14 mouse cellular contexts compared by ENCODE assay signal in the genomic region with DNA sequence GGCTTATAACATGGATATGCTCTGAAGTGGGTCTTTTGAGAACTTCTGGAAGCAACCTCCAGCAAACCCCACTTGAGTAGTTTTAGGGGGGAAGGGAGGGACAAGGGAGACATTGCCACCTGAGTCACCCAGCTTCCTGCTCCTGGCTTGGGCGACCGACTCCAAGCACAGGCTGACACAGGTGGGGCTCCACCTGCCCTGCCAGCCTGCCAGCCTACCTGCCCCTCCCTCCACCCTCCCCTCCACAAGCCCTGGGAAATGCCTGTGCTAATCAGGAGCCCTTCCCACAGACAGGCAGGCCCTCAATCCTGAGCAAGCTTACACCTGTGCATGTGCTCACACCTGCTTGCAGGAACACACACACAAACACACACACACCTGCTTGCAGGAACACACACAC. TPM values are rescaled to one million over a fixed set of nuclear protein-coding genes. Genes with fewer than 3 reads are reported as not detected.
DNase-seq lines count a peak whose midpoint lies in the region; ATAC-seq lines count a peak whose summit lies in the region.
"Had no signal": no experiment of that assay in that cellular context is flagged by ENCODE, and none has a peak within 500 bp of the region (broad histone marks: within the 10 kb centered on the region; RNA-seq: fewer than 3 reads in every experiment).

No protein-coding gene starts in this region.

- no peak for ATAC-seq in heart, embryonic 14.5 days (ENCODE audit: insufficient number of reproducible peaks, insufficient read depth, low FRiP score, low read depth)
- ATAC-seq in embryonic facial prominence, embryonic 14.5 days (ENCODE audit: low read depth) = no peak
- ATAC-seq in intestine, embryonic 15.5 days = peak; percentile 50
- no peak for ATAC-seq in activated CD4-positive, CD25-positive, alpha-beta regulatory T cell, adult 4 months
- ATAC-seq: hindbrain, postnatal 0 days; midbrain, embryonic 13.5 days had no signal

- no peaks in the 10 kb centered on the region for H3K9me3 ChIP-seq in heart, embryonic 14.5 days (ENCODE audit: control insufficient read depth, low read length)
- no peaks in the 10 kb centered on the region for H3K9me3 ChIP-seq in embryonic facial prominence, embryonic 14.5 days (ENCODE audit: control insufficient read depth, low read length)
- H3K9me3 ChIP-seq in intestine, embryonic 15.5 days = no peaks in the 10 kb centered on the region
- H3K9me3 ChIP-seq: midbrain, embryonic 13.5 days; neural tube, embryonic 12.5 days had no signal

- H3K4me3 ChIP-seq in heart, embryonic 14.5 days (ENCODE audit: control insufficient read depth in 1 of 2, insufficient read depth in 1 of 2, low read depth in 1 of 2, low read length in 2 of 2) = no peak overlapping the region
- no peak overlapping the region for H3K4me3 ChIP-seq in embryonic facial prominence, embryonic 14.5 days (ENCODE audit: low read depth, low read length)
- H3K4me3 ChIP-seq in intestine, embryonic 15.5 days (replicated peaks) = no peak overlapping the region
- H3K4me3 ChIP-seq: midbrain, embryonic 13.5 days; neural tube, embryonic 12.5 days had no signal

- DNase-seq in heart, postnatal 36 days = no peak
- DNase-seq in embryonic facial prominence, embryonic 14.5 days (ENCODE audit: low spot score) = peak; percentile 40
- DNase-seq in lung, postnatal 36 days = peak; percentile 72
- no peak for DNase-seq in left cerebral cortex, postnatal 14 days (ENCODE audit: low spot score in 2 of 2)
- no peak for DNase-seq in adrenal gland, postnatal 25 days
- DNase-seq: cerebellum, adult 11 months; gastrocnemius, postnatal 14 days had no signal

- H3K4me2 ChIP-seq in heart, embryonic 14.5 days (ENCODE audit: low read length) = peak overlapping the region; percentile 56
- no peak overlapping the region for H3K4me2 ChIP-seq in embryonic facial prominence, embryonic 14.5 days (ENCODE audit: low read depth, low read length)
- no peak overlapping the region for H3K4me2 ChIP-seq in intestine, embryonic 15.5 days (replicated peaks)
- H3K4me2 ChIP-seq: midbrain, embryonic 13.5 days; neural tube, embryonic 12.5 days had no signal

- H3K27ac ChIP-seq in heart, embryonic 14.5 days (replicated peaks in 1 of 2; ENCODE audit: control insufficient read depth in 1 of 2, insufficient read depth in 1 of 2, low read depth in 2 of 2, low read length in 2 of 2) = peak overlapping the region; percentile 78 to 99
- H3K27ac ChIP-seq in embryonic facial prominence, embryonic 14.5 days (replicated peaks; ENCODE audit: low read depth, low read length) = no peak overlapping the region
- H3K27ac ChIP-seq in intestine, embryonic 15.5 days = peak overlapping the region; percentile 71
- H3K27ac ChIP-seq: hindbrain, postnatal 0 days; midbrain, embryonic 13.5 days; neural tube, embryonic 12.5 days had no signal

- H3K36me3 ChIP-seq in heart, embryonic 14.5 days (ENCODE audit: control insufficient read depth, insufficient read depth, low read length) = peaks cover 5% of the 10 kb centered on the region; the same call in 1 of the 2 replicates
- H3K36me3 ChIP-seq in embryonic facial prominence, embryonic 14.5 days (ENCODE audit: control insufficient read depth, insufficient read depth, low read length) = 0 out of 2 replicates have a peak, but pooled peaks cover 5% of the 10 kb centered on the region
- no peaks in the 10 kb centered on the region for H3K36me3 ChIP-seq in intestine, embryonic 15.5 days
- H3K36me3 ChIP-seq: midbrain, embryonic 13.5 days; neural tube, embryonic 12.5 days had no signal

- WGBS in heart, embryonic 14.5 days = 43% methylated on average over 2 of the region's 2 CpGs
- WGBS in embryonic facial prominence, embryonic 14.5 days = 56% methylated on average over 2 of the region's 2 CpGs
- 56% methylated on average over 2 of the region's 2 CpGs for WGBS in intestine, embryonic 15.5 days

- H3K9ac ChIP-seq in heart, embryonic 14.5 days (ENCODE audit: low read length) = peak overlapping the region; percentile 57; the same call in 1 of the 2 replicates
- no peak overlapping the region for H3K9ac ChIP-seq in embryonic facial prominence, embryonic 14.5 days (ENCODE audit: low read depth, low read length)
- no peak overlapping the region for H3K9ac ChIP-seq in intestine, embryonic 15.5 days
- H3K9ac ChIP-seq: midbrain, embryonic 13.5 days; neural tube, embryonic 12.5 days had no signal

- intact Hi-C loops in heart, postnatal 36 days (cut with DNase I) = loop anchor here (2.0 kb wide), 1 partner anchor 16 kb away; no protein-coding TSS in a partner anchor
- intact Hi-C loops in left cerebral cortex, postnatal 14 days (cut with DNase I) = no loop called here

- H3K4me1 ChIP-seq in heart, embryonic 14.5 days (ENCODE audit: control insufficient read depth in 2 of 2, insufficient read depth in 2 of 2, low read length in 2 of 2) = peaks cover 50 to 62% of the 10 kb centered on the region in 2 experiments
- 0 out of 2 replicates have a peak, but pooled peaks cover 3% of the 10 kb centered on the region for H3K4me1 ChIP-seq in embryonic facial prominence, embryonic 14.5 days (ENCODE audit: control insufficient read depth, insufficient read depth, low read length)
- peaks cover 44% of the 10 kb centered on the region for H3K4me1 ChIP-seq in intestine, embryonic 15.5 days (replicated peaks)

- H3K27me3 ChIP-seq in heart, embryonic 14.5 days (ENCODE audit: control insufficient read depth, insufficient read depth, low read length) = no peaks in the 10 kb centered on the region
- no peaks in the 10 kb centered on the region for H3K27me3 ChIP-seq in embryonic facial prominence, embryonic 14.5 days (replicated peaks; ENCODE audit: control insufficient read depth, insufficient read depth, low read length)
- H3K27me3 ChIP-seq in intestine, embryonic 15.5 days (replicated peaks) = no peaks in the 10 kb centered on the region
- H3K27me3 ChIP-seq: midbrain, embryonic 13.5 days; neural tube, embryonic 12.5 days had no signal

RNA-seq across cellular contexts. Expression of a gene that starts 5.1 kb away (rescaled TPM):
- polyA plus RNA-seq in heart, embryonic 14.5 days (2014; fragmentation: Nextera tagmentation; extraction: Ambion mirVana) = 117 and 118 TPM in 2 replicates
- 100 to 1,000 TPM; 252 to 272 TPM for total RNA-seq in heart, postnatal 36 days (2021)
- polyA plus RNA-seq in embryonic facial prominence, embryonic 14.5 days (2014; fragmentation: Nextera tagmentation; extraction: Ambion mirVana) = 107 and 116 TPM in 2 replicates
- polyA plus RNA-seq in intestine, embryonic 15.5 days (2015; fragmentation: Nextera tagmentation; extraction: Ambion mirVana) = 133 and 139 TPM in 2 replicates
- polyA plus RNA-seq in activated CD4-positive, CD25-positive, alpha-beta regulatory T cell, adult 4 months (2017; shearing (Covaris generic)) = 1 to 10 TPM in 1 of 2 experiments, under 1 TPM in 1; 0.19 to 1.5 TPM
- total RNA-seq in left cerebral cortex, postnatal 14 days (2021) = 10 to 100 TPM; 38.1 to 49.8 TPM
- 59.5 and 81.5 TPM in 2 replicates for total RNA-seq in adrenal gland, postnatal 25 days (2021)

RNA-seq across cellular contexts. Expression of a gene that starts 12.0 kb away (rescaled TPM):
- 54.7 and 58.1 TPM in 2 replicates for polyA plus RNA-seq in heart, embryonic 14.5 days (2014; fragmentation: Nextera tagmentation; extraction: Ambion mirVana)
- total RNA-seq in heart, postnatal 36 days (2021) = 10 to 100 TPM; 16.3 to 18.2 TPM
- 92.8 and 100 TPM in 2 replicates for polyA plus RNA-seq in embryonic facial prominence, embryonic 14.5 days (2014; fragmentation: Nextera tagmentation; extraction: Ambion mirVana)
- polyA plus RNA-seq in intestine, embryonic 15.5 days (2015; fragmentation: Nextera tagmentation; extraction: Ambion mirVana) = 44.1 and 45.4 TPM in 2 replicates
- not detected for polyA plus RNA-seq in activated CD4-positive, CD25-positive, alpha-beta regulatory T cell, adult 4 months (2017; shearing (Covaris generic))
- 1 to 10 TPM; 5.7 to 5.8 TPM for total RNA-seq in left cerebral cortex, postnatal 14 days (2021)
- total RNA-seq in adrenal gland, postnatal 25 days (2021) = 25.7 and 29.4 TPM in 2 replicates
- total RNA-seq: CH12.LX had no signal

RNA-seq across cellular contexts. Expression of a gene that starts 12.8 kb away (rescaled TPM):
- polyA plus RNA-seq in heart, embryonic 14.5 days (2014; fragmentation: Nextera tagmentation; extraction: Ambion mirVana) = 94.5 and 95.3 TPM in 2 replicates
- 10 to 100 TPM; 12.9 to 13.4 TPM for total RNA-seq in heart, postnatal 36 days (2021)
- polyA plus RNA-seq in embryonic facial prominence, embryonic 14.5 days (2014; fragmentation: Nextera tagmentation; extraction: Ambion mirVana) = 208 TPM in 2 replicates
- polyA plus RNA-seq in intestine, embryonic 15.5 days (2015; fragmentation: Nextera tagmentation; extraction: Ambion mirVana) = 84.2 and 86.6 TPM in 2 replicates
- polyA plus RNA-seq in activated CD4-positive, CD25-positive, alpha-beta regulatory T cell, adult 4 months (2017; shearing (Covaris generic)) = not detected
- total RNA-seq in left cerebral cortex, postnatal 14 days (2021) = 10 to 100 TPM; 10.0 to 12.2 TPM
- total RNA-seq in adrenal gland, postnatal 25 days (2021) = 23.8 and 24.7 TPM in 2 replicates

RNA-seq across cellular contexts. Expression of a gene that starts 38.9 kb away (rescaled TPM):
- polyA plus RNA-seq in heart, embryonic 14.5 days (2014; fragmentation: Nextera tagmentation; extraction: Ambion mirVana) = 95.8 and 102 TPM in 2 replicates
- total RNA-seq in heart, postnatal 36 days (2021) = 10 to 100 TPM; 29.7 to 29.8 TPM
- 108 and 127 TPM in 2 replicates for polyA plus RNA-seq in embryonic facial prominence, embryonic 14.5 days (2014; fragmentation: Nextera tagmentation; extraction: Ambion mirVana)
- 94.2 and 100 TPM in 2 replicates for polyA plus RNA-seq in intestine, embryonic 15.5 days (2015; fragmentation: Nextera tagmentation; extraction: Ambion mirVana)
- 100 to 1,000 TPM; 118 to 125 TPM for polyA plus RNA-seq in activated CD4-positive, CD25-positive, alpha-beta regulatory T cell, adult 4 months (2017; shearing (Covaris generic))
- 10 to 100 TPM; 62.9 to 63.1 TPM for total RNA-seq in left cerebral cortex, postnatal 14 days (2021)
- 60.3 and 63.2 TPM in 2 replicates for total RNA-seq in adrenal gland, postnatal 25 days (2021)

RNA-seq across cellular contexts. Expression of a gene that starts 39.0 kb away (rescaled TPM):
- 0.36 and 0.44 TPM in 2 replicates for polyA plus RNA-seq in heart, embryonic 14.5 days (2014; fragmentation: Nextera tagmentation; extraction: Ambion mirVana)
- total RNA-seq in heart, postnatal 36 days (2021) = under 1 TPM; 0.86 to 0.92 TPM
- 0.55 and 0.84 TPM in 2 replicates for polyA plus RNA-seq in embryonic facial prominence, embryonic 14.5 days (2014; fragmentation: Nextera tagmentation; extraction: Ambion mirVana)
- 0.35 and 0.47 TPM in 2 replicates for polyA plus RNA-seq in intestine, embryonic 15.5 days (2015; fragmentation: Nextera tagmentation; extraction: Ambion mirVana)
- polyA plus RNA-seq in activated CD4-positive, CD25-positive, alpha-beta regulatory T cell, adult 4 months (2017; shearing (Covaris generic)) = not detected
- total RNA-seq in left cerebral cortex, postnatal 14 days (2021) = 1 to 10 TPM; 1.4 to 2.2 TPM
- total RNA-seq in adrenal gland, postnatal 25 days (2021) = 1.2 and 1.3 TPM in 2 replicates

Comparison
In these comparisons a context has a peak if more than half of its experiments do, and no peak if none do; other contexts are left out.
1. DNase-seq: peak in embryonic facial prominence, embryonic 14.5 days (single experiment) and lung, postnatal 36 days (single experiment); none in heart, postnatal 36 days (0 of 2), left cerebral cortex, postnatal 14 days (0 of 2) and adrenal gland, postnatal 25 days (single experiment).
2. RNA of a gene that starts 5.1 kb away (polyA plus RNA-seq): 133 to 139 TPM in intestine, embryonic 15.5 days, 117 to 118 TPM in heart, embryonic 14.5 days and 107 to 116 TPM in embryonic facial prominence, embryonic 14.5 days; 0.19 to 1.5 TPM in activated CD4-positive, CD25-positive, alpha-beta regulatory T cell, adult 4 months; every median in the first group is over 10 times any median in the second.
3. RNA of a gene that starts 12.0 kb away (polyA plus RNA-seq): 92.8 to 100 TPM in embryonic facial prominence, embryonic 14.5 days, 54.7 to 58.1 TPM in heart, embryonic 14.5 days and 44.1 to 45.4 TPM in intestine, embryonic 15.5 days; not detected in activated CD4-positive, CD25-positive, alpha-beta regulatory T cell, adult 4 months; every median in the first group is over 10 times any median in the second.
4. RNA of a gene that starts 12.8 kb away (polyA plus RNA-seq): 208 TPM in embryonic facial prominence, embryonic 14.5 days, 94.5 to 95.3 TPM in heart, embryonic 14.5 days and 84.2 to 86.6 TPM in intestine, embryonic 15.5 days; not detected in activated CD4-positive, CD25-positive, alpha-beta regulatory T cell, adult 4 months; every median in the first group is over 10 times any median in the second.